Mouse (Mus musculus) MEL-GATA-1-ER (cell line): ENCODE measurements around the gene Atp6v0a1.
"Not testable (repeated sequence)": the region's sequence is repeated elsewhere in the genome, so short reads cannot be mapped to it uniquely, and the experiment has no call there.

Source experiments
- DNase-seq: peaks from one replicate; pipeline ENCODE4 v3.0.0-alpha.2; 2012; ENCODE audit warnings: low read depth; ENCODE audit errors: extremely low read depth

The Atp6v0a1 gene

GRCm38 (mm10) chr11:100981236-100981635, 28.0 kb upstream of the Atp6v0a1 start:
- no peak for DNase-seq

- no peak for DNase-seq
These were observed 27.2 kb upstream of the Atp6v0a1 start for GRCm38 (mm10) chr11:100982087-100982486.

GRCm38 (mm10) chr11:100983125-100983777, 26.0 kb upstream of the Atp6v0a1 start:
- DNase-seq: peak; percentile 51

- DNase-seq: no peak
These were observed 25.5 kb upstream of the Atp6v0a1 start for GRCm38 (mm10) chr11:100983778-100984131.

- DNase-seq: no peak
These were observed 23.6 kb upstream of the Atp6v0a1 start for GRCm38 (mm10) chr11:100985607-100986006.

GRCm38 (mm10) chr11:100988674-100989073, 20.6 kb upstream of the Atp6v0a1 start:
- no peak for DNase-seq

- no peak for DNase-seq
These were observed 19.6 kb upstream of the Atp6v0a1 start for GRCm38 (mm10) chr11:100989666-100990065.

GRCm38 (mm10) chr11:100991027-100991534, 18.2 kb upstream of the Atp6v0a1 start:
- DNase-seq: no peak

- DNase-seq: no peak
These were observed 15.8 kb upstream of the Atp6v0a1 start for GRCm38 (mm10) chr11:100993437-100993836.

GRCm38 (mm10) chr11:100994233-100994632, 15.0 kb upstream of the Atp6v0a1 start:
- no peak for DNase-seq

- DNase-seq: no peak
These were observed 14.6 kb upstream of the Atp6v0a1 start for GRCm38 (mm10) chr11:100994655-100995054.

GRCm38 (mm10) chr11:100996501-100996900, 12.8 kb upstream of the Atp6v0a1 start:
- no peak for DNase-seq

- no peak for DNase-seq
These were observed 10.4 kb upstream of the Atp6v0a1 start for GRCm38 (mm10) chr11:100998836-100999235.

GRCm38 (mm10) chr11:100999254-100999653, 10.0 kb upstream of the Atp6v0a1 start:
- DNase-seq: no peak

GRCm38 (mm10) chr11:101001875-101002552, 7.2 kb upstream of the Atp6v0a1 start:
- DNase-seq: not testable (repeated sequence)

GRCm38 (mm10) chr11:101003025-101003685, 6.1 kb upstream of the Atp6v0a1 start:
- no peak for DNase-seq

GRCm38 (mm10) chr11:101008206-101009045, 826 bp upstream of the Atp6v0a1 start:
- peak; percentile 88 for DNase-seq

- peak; percentile 70 for DNase-seq
These were observed 884 bp downstream of the Atp6v0a1 start for GRCm38 (mm10) chr11:101009888-101010784.

GRCm38 (mm10) chr11:101011641-101012040, 2.4 kb downstream of the Atp6v0a1 start:
- no peak for DNase-seq

GRCm38 (mm10) chr11:101023371-101023770, 14.1 kb downstream of the Atp6v0a1 start:
- no peak for DNase-seq
